Mouse (Mus musculus) lung, adult 2 months (tissue): ENCODE results near the gene Mtap. TPM values are rescaled to one million over a fixed set of nuclear protein-coding genes. Genes with fewer than 3 reads are reported as not detected.

Experiments used
- DNase-seq: peaks from one replicate; pipeline ENCODE4 v3.0.0; 2022
- H3K4me1 ChIP-seq: fragments of 200-500 bp; 2 replicates; pipeline ENCODE4 v1.6.1; 2011; ENCODE audit warnings: low read length; ENCODE audit not compliant: control insufficient read depth, insufficient read depth
- H3K4me3 ChIP-seq: fragments of 200-500 bp; replicated peaks from 2 replicates; pipeline ENCODE3; 2011; ENCODE audit warnings: low read depth, mild to moderate bottlenecking, control low read depth, low read length; ENCODE audit errors: extremely low read depth
- CTCF ChIP-seq: fragments of 200-500 bp; IDR thresholded peaks from 2 replicates; pipeline ENCODE4 v1.5.1; 2011; ENCODE audit warnings: mild to moderate bottlenecking, low read length, control low read depth; ENCODE audit not compliant: insufficient read depth
- POLR2A ChIP-seq: fragments of 200-500 bp; IDR thresholded peaks from 2 replicates; pipeline ENCODE4 v1.6.1; 2011; ENCODE audit warnings: low read depth, mild to moderate bottlenecking, control low read depth, low read length, borderline replicate concordance; ENCODE audit errors: extremely low read depth
- WGBS: fragments of 180-500 bp; shearing (Covaris S2); methylation state at CpG from one replicate; pipeline ENCODE4 v1.1.7; 2018; 5-methylcytosine and 5-hydroxymethylcytosine counted together
- polyA plus RNA-seq: library from polyadenylated mRNA; depleted of rRNA; stranded (reverse); fragments of >200 nt; gene quantifications from 2 replicates; pipeline ENCODE4 v1.2.3, GENCODE M21; 2012

Gene Mtap
- polyA plus RNA-seq, 1 experiment, result 4.2 TPM

GRCm38 (mm10) chr4:89112168-89112710 is 24.7 kb upstream of the Mtap start:
- no peak for DNase-seq
- TF ChIP-seq CTCF (no peak), POLR2A (no peak)
- Histone ChIP-seq H3K4me3 (no peak overlapping the region), H3K4me1 (no peaks in the 10 kb centered on the region)
- WGBS, result 75% methylated on average over 11 of the region's 11 CpGs

GRCm38 (mm10) chr4:89112782-89113181 is 24.1 kb upstream of the Mtap start:
- Histone ChIP-seq H3K4me3 (no peak overlapping the region), H3K4me1 (no peaks in the 10 kb centered on the region)
- 41% methylated on average over 4 of the region's 4 CpGs for WGBS
- TF ChIP-seq POLR2A, result no peak
- no peak for TF ChIP-seq CTCF
- no peak for DNase-seq

- no peaks in the 10 kb centered on the region for H3K4me1 ChIP-seq
- DNase-seq, result no peak
- TF ChIP-seq CTCF, result no peak
- TF ChIP-seq POLR2A, result no peak
Measured at GRCm38 (mm10) chr4:89116006-89116405, 20.9 kb upstream of the Mtap start.

GRCm38 (mm10) chr4:89119900-89120299 is 17.0 kb upstream of the Mtap start:
- DNase-seq, result no peak
- TF ChIP-seq POLR2A, result no peak
- TF ChIP-seq CTCF, result no peak
- Histone ChIP-seq H3K4me1 (no peaks in the 10 kb centered on the region), H3K4me3 (no peak overlapping the region)

More at GRCm38 (mm10) chr4:89116006-89116405, 20.9 kb upstream of the Mtap start:
- H3K4me3 ChIP-seq, result no peak overlapping the region
- 62% methylated on average over 2 of the region's 2 CpGs for WGBS

GRCm38 (mm10) chr4:89120353-89120752 is 16.6 kb upstream of the Mtap start:
- WGBS, result 84% methylated on average over 5 of the region's 5 CpGs
- DNase-seq, result no peak
- Histone ChIP-seq H3K4me1 (no peaks in the 10 kb centered on the region), H3K4me3 (no peak overlapping the region)
- TF ChIP-seq CTCF, result no peak
- no peak for TF ChIP-seq POLR2A

GRCm38 (mm10) chr4:89123446-89124243 is 13.3 kb upstream of the Mtap start:
- H3K4me3 ChIP-seq, result no peak overlapping the region
- no peak for DNase-seq
- 36% methylated on average over 16 of the region's 16 CpGs for WGBS
- no peaks in the 10 kb centered on the region for H3K4me1 ChIP-seq
- no peak for TF ChIP-seq CTCF
- TF ChIP-seq POLR2A, result no peak

- no peaks in the 10 kb centered on the region for H3K4me1 ChIP-seq
- WGBS, result 32% methylated on average over 5 of the region's 5 CpGs
- DNase-seq, result no peak
- TF ChIP-seq POLR2A, result no peak
- TF ChIP-seq CTCF, result no peak
- no peak overlapping the region for H3K4me3 ChIP-seq
Measured at GRCm38 (mm10) chr4:89127674-89128073, 9.2 kb upstream of the Mtap start.

- Histone ChIP-seq H3K4me3 (no peak overlapping the region), H3K4me1 (no peaks in the 10 kb centered on the region)
- 25% methylated on average over 20 of the region's 20 CpGs for WGBS
- TF ChIP-seq POLR2A, result no peak
- peak; percentile 85 for TF ChIP-seq CTCF
- peak; percentile 21 for DNase-seq
Measured at GRCm38 (mm10) chr4:89128080-89128936, 8.6 kb upstream of the Mtap start.

- no peak for DNase-seq
- TF ChIP-seq POLR2A, result no peak
- TF ChIP-seq CTCF, result no peak
- 54% methylated on average over 5 of the region's 5 CpGs for WGBS
- Histone ChIP-seq H3K4me3 (no peak overlapping the region), H3K4me1 (no peaks in the 10 kb centered on the region)
Measured at GRCm38 (mm10) chr4:89128937-89129277, 8.0 kb upstream of the Mtap start.
